Comparison of ENCODE assay signal across 8 mouse cellular contexts in genomic region chr15:79432328-79432727, GRCm38 (mm10). TPM values are rescaled to one million over a fixed set of nuclear protein-coding genes. Genes with fewer than 3 reads are reported as not detected.
DNase-seq lines count a peak whose midpoint lies in the region; ATAC-seq and TF ChIP-seq lines count a peak whose summit lies in the region.

No protein-coding gene starts in this region.

- H3K27me3 ChIP-seq in heart, embryonic 11.5 days (ENCODE audit: control insufficient read depth, insufficient read depth, low read length) = no peaks in the 10 kb centered on the region
- no peaks in the 10 kb centered on the region for H3K27me3 ChIP-seq in lung, embryonic 16.5 days (ENCODE audit: control insufficient read depth, insufficient read depth, low read depth, low read length)
- no peaks in the 10 kb centered on the region for H3K27me3 ChIP-seq in hindbrain, embryonic 12.5 days
- H3K27me3 ChIP-seq in forebrain, embryonic 15.5 days = no peaks in the 10 kb centered on the region

- DNase-seq in heart, adult 9 months (ENCODE audit: low spot score in 2 of 2) = no peak
- no peak for DNase-seq in lung, adult 2 months
- DNase-seq in adrenal gland, postnatal 4 days (ENCODE audit: low spot score in 2 of 2) = no peak

- peaks cover 54% of the 10 kb centered on the region for H3K4me1 ChIP-seq in heart, embryonic 11.5 days (ENCODE audit: control insufficient read depth, insufficient read depth, low read length)
- H3K4me1 ChIP-seq in lung, embryonic 16.5 days (replicated peaks; ENCODE audit: control insufficient read depth, insufficient read depth, low read length) = peaks cover 47% of the 10 kb centered on the region
- peaks cover 46% of the 10 kb centered on the region for H3K4me1 ChIP-seq in lung, adult 2 months (ENCODE audit: control insufficient read depth, insufficient read depth, low read length)
- peaks cover 37% of the 10 kb centered on the region for H3K4me1 ChIP-seq in hindbrain, embryonic 12.5 days
- peaks cover 23% of the 10 kb centered on the region for H3K4me1 ChIP-seq in forebrain, embryonic 15.5 days

- H3K27ac ChIP-seq in heart, embryonic 11.5 days (ENCODE audit: low read depth, low read length) = peak overlapping the region; percentile 95
- peak overlapping the region; percentile 91 for H3K27ac ChIP-seq in lung, embryonic 16.5 days (ENCODE audit: low read length)
- H3K27ac ChIP-seq in hindbrain, embryonic 12.5 days = peak overlapping the region; percentile 31; the same call in 1 of the 2 replicates
- H3K27ac ChIP-seq in macrophage = peak overlapping the region; percentile 51
- no peak overlapping the region for H3K27ac ChIP-seq in forebrain, embryonic 15.5 days (replicated peaks)

- peak overlapping the region; percentile 52 for H3K4me2 ChIP-seq in heart, embryonic 11.5 days
- peak overlapping the region; percentile 38 for H3K4me2 ChIP-seq in lung, embryonic 16.5 days (ENCODE audit: low read depth, low read length)
- no peak overlapping the region for H3K4me2 ChIP-seq in hindbrain, embryonic 12.5 days (replicated peaks)
- H3K4me2 ChIP-seq in forebrain, embryonic 15.5 days (replicated peaks) = no peak overlapping the region

- TF ChIP-seq POLR2A in lung, adult 2 months (IDR thresholded peaks at IDR 0.05; ENCODE audit: borderline replicate concordance, extremely low read depth, low read depth, low read length) = no peak

- H3K9me3 ChIP-seq in heart, embryonic 11.5 days (replicated peaks; ENCODE audit: control insufficient read depth, low read length) = no peaks in the 10 kb centered on the region
- no peaks in the 10 kb centered on the region for H3K9me3 ChIP-seq in lung, embryonic 16.5 days (ENCODE audit: control insufficient read depth, low read length)
- H3K9me3 ChIP-seq in hindbrain, embryonic 12.5 days (replicated peaks) = no peaks in the 10 kb centered on the region
- no peaks in the 10 kb centered on the region for H3K9me3 ChIP-seq in forebrain, embryonic 15.5 days

- whole genome bisulfite sequencing in heart, embryonic 11.5 days (ENCODE audit: insufficient replicate concordance) = 64% methylated on average over 11 of the region's 11 CpGs
- 65% methylated on average over 11 of the region's 11 CpGs for WGBS in lung, embryonic 16.5 days
- WGBS in lung, adult 2 months = 65% methylated on average over 11 of the region's 11 CpGs
- 86% methylated on average over 11 of the region's 11 CpGs for WGBS in hindbrain, embryonic 12.5 days
- WGBS in macrophage (ENCODE audit: missing documents) = 75% methylated on average over 11 of the region's 11 CpGs
- WGBS in forebrain, embryonic 15.5 days = 91% methylated on average over 11 of the region's 11 CpGs

- H3K79me2 ChIP-seq in macrophage (ENCODE audit: inconsistent target) = peaks cover 58% of the 10 kb centered on the region; the same call in 1 of the 2 replicates

- TF ChIP-seq CTCF in lung, adult 2 months (IDR thresholded peaks at IDR 0.05; ENCODE audit: insufficient read depth, low read length) = no peak

- H3K4me3 ChIP-seq in heart, embryonic 11.5 days (ENCODE audit: low read depth, low read length) = peak overlapping the region; percentile 16
- peak overlapping the region; percentile 5; the same call in 1 of the 2 replicates for H3K4me3 ChIP-seq in lung, embryonic 16.5 days (ENCODE audit: low read length)
- H3K4me3 ChIP-seq in lung, adult 2 months (replicated peaks; ENCODE audit: extremely low read depth, low read depth, low read length) = no peak overlapping the region
- no peak overlapping the region for H3K4me3 ChIP-seq in hindbrain, embryonic 12.5 days
- no peak overlapping the region for H3K4me3 ChIP-seq in macrophage (ENCODE audit: inconsistent target)
- no peak overlapping the region for H3K4me3 ChIP-seq in forebrain, embryonic 15.5 days

- H3K36me3 ChIP-seq in heart, embryonic 11.5 days (ENCODE audit: control insufficient read depth, insufficient read depth, low read length) = peaks cover 45% of the 10 kb centered on the region
- H3K36me3 ChIP-seq in lung, embryonic 16.5 days (ENCODE audit: control insufficient read depth, insufficient read depth, low read length) = peaks cover 28% of the 10 kb centered on the region
- H3K36me3 ChIP-seq in hindbrain, embryonic 12.5 days = peaks cover 98% of the 10 kb centered on the region
- H3K36me3 ChIP-seq in macrophage (ENCODE audit: inconsistent target) = peaks cover 24% of the 10 kb centered on the region
- H3K36me3 ChIP-seq in forebrain, embryonic 15.5 days = peaks cover 78% of the 10 kb centered on the region

- H3K9ac ChIP-seq in heart, embryonic 11.5 days (ENCODE audit: low read depth, low read length) = peak overlapping the region; percentile 58
- H3K9ac ChIP-seq in lung, embryonic 16.5 days (ENCODE audit: low read length) = peak overlapping the region; percentile 59
- H3K9ac ChIP-seq in hindbrain, embryonic 12.5 days = 0 out of 2 replicates have a peak overlapping the region, but pooled peaks have one; percentile 3
- H3K9ac ChIP-seq in forebrain, embryonic 15.5 days (replicated peaks) = no peak overlapping the region

- no peak for ATAC-seq in heart, embryonic 11.5 days (replicated peaks; ENCODE audit: insufficient number of reproducible peaks, low FRiP score, low TSS enrichment)
- no peak for ATAC-seq in lung, embryonic 16.5 days (ENCODE audit: low read depth)
- no peak for ATAC-seq in hindbrain, embryonic 12.5 days (ENCODE audit: low FRiP score)
- ATAC-seq in forebrain, embryonic 15.5 days (replicated peaks) = no peak

RNA-seq across cellular contexts. Expression of gene Csnk1e, which starts 23.0 kb away (rescaled TPM):
- polyA plus RNA-seq in heart, embryonic 11.5 days (2014; fragmentation: Nextera tagmentation; extraction: Ambion mirVana) = 73.2 and 91.0 TPM in 2 replicates
- 54.7 and 58.0 TPM in 2 replicates for polyA plus RNA-seq in lung, embryonic 16.5 days (2015; fragmentation: Nextera tagmentation; extraction: Ambion mirVana)
- polyA plus RNA-seq in lung, adult 2 months (2012; rRNA removed) = 90.8 and 109 TPM in 2 replicates
- 280 and 284 TPM in 2 replicates for polyA plus RNA-seq in hindbrain, embryonic 12.5 days (2016; fragmentation: Nextera tagmentation; extraction: Ambion mirVana)
- total RNA-seq in macrophage (2018; cell fraction: chromatin; rRNA removed) = 100 to 1,000 TPM in 2 of 26 experiments, 10 to 100 TPM in 24; 18.7 to 105 (median 39.2) TPM
- total RNA-seq in macrophage (2018; cell fraction: cytosol; rRNA removed) = 10 to 100 TPM in 19 of 26 experiments, 1 to 10 TPM in 7; 7.5 to 33.2 (median 12.9) TPM
- total RNA-seq in macrophage (2018; cell fraction: nucleus; rRNA removed) = 10 to 100 TPM; 12.9 to 82.8 (median 25.9) TPM
- 18.1 to 38.8 TPM (median 37.6 TPM) in 3 replicates for polyA plus RNA-seq in macrophage (2018)
- 100 to 1,000 TPM; 108 to 111 TPM for total RNA-seq in adrenal gland, postnatal 4 days (2021)
- polyA plus RNA-seq in forebrain, embryonic 15.5 days (2015; fragmentation: Nextera tagmentation; extraction: Ambion mirVana) = 316 and 323 TPM in 2 replicates

RNA-seq across cellular contexts. Expression of gene Tmem184b, which starts 29.0 kb away (rescaled TPM):
- polyA plus RNA-seq in heart, embryonic 11.5 days (2014; fragmentation: Nextera tagmentation; extraction: Ambion mirVana) = 55.0 and 56.5 TPM in 2 replicates
- polyA plus RNA-seq in lung, embryonic 16.5 days (2015; fragmentation: Nextera tagmentation; extraction: Ambion mirVana) = 71.1 and 78.2 TPM in 2 replicates
- polyA plus RNA-seq in lung, adult 2 months (2012; rRNA removed) = 269 and 331 TPM in 2 replicates
- 46.2 and 52.0 TPM in 2 replicates for polyA plus RNA-seq in hindbrain, embryonic 12.5 days (2016; fragmentation: Nextera tagmentation; extraction: Ambion mirVana)
- total RNA-seq in macrophage (2018; cell fraction: chromatin; rRNA removed) = 100 to 1,000 TPM in 4 of 26 experiments, 10 to 100 TPM in 22; 28.7 to 169 (median 80.3) TPM
- total RNA-seq in macrophage (2018; cell fraction: cytosol; rRNA removed) = 100 to 1,000 TPM in 7 of 26 experiments, 10 to 100 TPM in 19; 38.4 to 119 (median 77.1) TPM
- 100 to 1,000 TPM in 12 of 26 experiments, 10 to 100 TPM in 14; 36.9 to 193 (median 93.6) TPM for total RNA-seq in macrophage (2018; cell fraction: nucleus; rRNA removed)
- polyA plus RNA-seq in macrophage (2018) = 40.4 to 55.8 TPM (median 48.1 TPM) in 3 replicates
- total RNA-seq in adrenal gland, postnatal 4 days (2021) = 10 to 100 TPM; 45.7 to 47.4 TPM
- 37.5 and 40.8 TPM in 2 replicates for polyA plus RNA-seq in forebrain, embryonic 15.5 days (2015; fragmentation: Nextera tagmentation; extraction: Ambion mirVana)

Comparison
In these comparisons a context has a peak if more than half of its experiments do, and no peak if none do; other contexts are left out.
1. H3K4me3 ChIP-seq: peak in heart, embryonic 11.5 days (single experiment) and lung, embryonic 16.5 days (single experiment); none in lung, adult 2 months (single experiment), hindbrain, embryonic 12.5 days (single experiment), macrophage (single experiment) and forebrain, embryonic 15.5 days (single experiment).
2. H3K4me2 ChIP-seq: peak in heart, embryonic 11.5 days (single experiment) and lung, embryonic 16.5 days (single experiment); none in hindbrain, embryonic 12.5 days (single experiment) and forebrain, embryonic 15.5 days (single experiment).